Mouse (Mus musculus): ENCODE results near the gene Gm48552. TPM values are rescaled to one million over a fixed set of nuclear protein-coding genes. Genes with fewer than 3 reads are reported as not detected.

Gm48552 gene
- polyA plus RNA-seq, 1 experiment = 0.26 TPM

GRCm38 (mm10) chr10:81383802-81384604 lies 4.8 kb upstream of the Gm48552 start, which contains the start of the genes Dohh and Gm48551:
Gene Dohh (plus strand): TSS chr10:81384428.
Gene Gm48551 (plus strand): TSS chr10:81384466.
- H3K4me1 ChIP-seq (ENCODE audit: control insufficient read depth) = peaks cover 82% of the 10 kb centered on the region
- H3K27me3 ChIP-seq (ENCODE audit: control insufficient read depth) = no peaks in the 10 kb centered on the region
- TF ChIP-seq TAL1 (IDR thresholded peaks at IDR 0.05; ENCODE audit: low read length) (no peak), GATA1 (IDR thresholded peaks at IDR 0.05; ENCODE audit: low read length) (no peak)
- H3K9me3 ChIP-seq (ENCODE audit: control insufficient read depth, low read length) = no peaks in the 10 kb centered on the region
- H3K4me3 ChIP-seq (replicated peaks) = peak within 1 kb of the TSS; percentile 73
- peaks cover 47% of the 10 kb centered on the region for H3K36me3 ChIP-seq (ENCODE audit: control insufficient read depth)

DNA sequence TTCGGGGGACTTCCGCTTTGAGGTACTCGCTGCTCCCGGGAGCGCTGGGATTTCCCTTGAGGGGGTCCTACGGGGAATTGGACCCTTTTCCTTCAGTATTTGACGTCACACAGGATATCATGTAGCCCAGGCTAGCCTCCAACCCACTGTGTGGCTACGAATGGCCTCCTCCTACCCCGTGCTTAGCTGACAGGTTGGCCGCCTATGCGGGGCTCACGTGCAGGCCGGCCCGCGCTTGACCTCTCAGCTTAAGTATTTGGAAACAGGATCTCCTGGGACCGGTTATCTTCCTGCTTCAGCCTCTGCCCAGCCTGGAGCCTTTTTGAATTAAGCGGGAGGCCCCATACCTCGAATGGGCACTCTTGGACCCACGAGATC lies 4.2 kb upstream of the Gm48552 start:
- H3K4me1 ChIP-seq (ENCODE audit: control insufficient read depth) = peaks cover 79% of the 10 kb centered on the region
- TF ChIP-seq TAL1 (IDR thresholded peaks at IDR 0.05; ENCODE audit: low read length) (no peak), GATA1 (IDR thresholded peaks at IDR 0.05; ENCODE audit: low read length) (no peak)
- peak overlapping the region; percentile 73 for H3K4me3 ChIP-seq (replicated peaks)
- no peaks in the 10 kb centered on the region for H3K27me3 ChIP-seq (ENCODE audit: control insufficient read depth)
- H3K9me3 ChIP-seq (ENCODE audit: control insufficient read depth, low read length) = no peaks in the 10 kb centered on the region
- H3K36me3 ChIP-seq (ENCODE audit: control insufficient read depth) = peaks cover 53% of the 10 kb centered on the region

DNA sequence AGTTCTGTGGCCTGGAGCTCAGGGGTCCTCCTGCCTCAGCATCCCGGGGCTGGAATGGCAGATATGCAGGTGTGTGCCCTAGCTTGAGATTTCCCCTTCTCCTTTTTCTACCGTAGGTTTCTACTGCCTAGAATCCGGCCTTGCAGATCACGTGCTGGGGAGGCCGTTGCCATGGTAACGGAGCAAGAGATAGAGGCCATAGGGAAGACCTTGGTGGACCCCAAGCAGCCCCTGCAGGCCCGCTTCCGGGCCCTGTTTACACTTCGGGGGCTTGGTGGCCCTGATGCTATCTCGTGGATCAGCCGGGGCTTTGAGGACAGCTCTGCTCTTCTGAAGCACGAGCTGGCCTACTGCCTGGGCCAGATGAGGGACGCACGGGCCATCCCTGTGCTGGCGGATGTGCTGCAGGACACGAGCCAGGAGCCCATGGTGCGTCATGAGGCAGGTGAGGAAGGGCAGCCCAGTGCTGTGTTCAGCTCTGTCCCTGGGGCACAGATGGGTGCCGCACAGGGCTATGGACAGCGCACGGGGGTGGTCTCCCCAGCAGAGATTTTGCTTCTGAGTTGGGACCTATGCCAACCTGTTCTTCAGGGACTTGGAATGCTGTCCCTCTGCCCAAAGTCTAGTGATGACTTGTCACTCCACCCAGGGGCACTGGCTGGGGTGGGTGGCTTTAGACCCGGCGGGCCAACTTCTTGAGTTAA lies 3.0 kb upstream of the Gm48552 start:
- no peaks in the 10 kb centered on the region for H3K27me3 ChIP-seq (ENCODE audit: control insufficient read depth)
- peak overlapping the region; percentile 73 for H3K4me3 ChIP-seq (replicated peaks)
- H3K36me3 ChIP-seq (ENCODE audit: control insufficient read depth) = peaks cover 48% of the 10 kb centered on the region
- no peak for TF ChIP-seq TAL1 (IDR thresholded peaks at IDR 0.05; ENCODE audit: low read length)
- no peak for TF ChIP-seq GATA1 (IDR thresholded peaks at IDR 0.05; ENCODE audit: low read length)
- H3K9me3 ChIP-seq (ENCODE audit: control insufficient read depth, low read length) = no peaks in the 10 kb centered on the region
- peaks cover 71% of the 10 kb centered on the region for H3K4me1 ChIP-seq (ENCODE audit: control insufficient read depth)

- H3K36me3 ChIP-seq (ENCODE audit: control insufficient read depth) = peaks cover 51% of the 10 kb centered on the region
- no peaks in the 10 kb centered on the region for H3K9me3 ChIP-seq (ENCODE audit: control insufficient read depth, low read length)
- H3K27me3 ChIP-seq (ENCODE audit: control insufficient read depth) = no peaks in the 10 kb centered on the region
- TF ChIP-seq TAL1 (IDR thresholded peaks at IDR 0.05; ENCODE audit: low read length) (no peak), GATA1 (IDR thresholded peaks at IDR 0.05; ENCODE audit: low read length) (no peak)
- peaks cover 61% of the 10 kb centered on the region for H3K4me1 ChIP-seq (ENCODE audit: control insufficient read depth)
- H3K4me3 ChIP-seq (replicated peaks) = no peak overlapping the region
Observed at GRCm38 (mm10) chr10:81387716-81388115, 1.1 kb upstream of the Gm48552 start.

GRCm38 (mm10) chr10:81389373-81389772 lies 568 bp downstream of the Gm48552 start:
- TF ChIP-seq GATA1 (IDR thresholded peaks at IDR 0.05; ENCODE audit: low read length) (no peak), TAL1 (IDR thresholded peaks at IDR 0.05; ENCODE audit: low read length) (no peak)
- no peaks in the 10 kb centered on the region; the same call in none of the 2 replicates for H3K27me3 ChIP-seq (ENCODE audit: control insufficient read depth)
- no peak overlapping the region for H3K4me3 ChIP-seq (replicated peaks)
- no peaks in the 10 kb centered on the region for H3K9me3 ChIP-seq (ENCODE audit: control insufficient read depth, low read length)
- H3K36me3 ChIP-seq (ENCODE audit: control insufficient read depth) = peaks cover 51% of the 10 kb centered on the region
- H3K4me1 ChIP-seq (ENCODE audit: control insufficient read depth) = peaks cover 64% of the 10 kb centered on the region

GRCm38 (mm10) chr10:81389801-81390677 lies 1.2 kb downstream of the Gm48552 start:
- no peaks in the 10 kb centered on the region for H3K9me3 ChIP-seq (ENCODE audit: control insufficient read depth, low read length)
- H3K27me3 ChIP-seq (ENCODE audit: control insufficient read depth) = no peaks in the 10 kb centered on the region; the same call in none of the 2 replicates
- H3K4me1 ChIP-seq (ENCODE audit: control insufficient read depth) = peaks cover 58% of the 10 kb centered on the region
- H3K36me3 ChIP-seq (ENCODE audit: control insufficient read depth) = peaks cover 51% of the 10 kb centered on the region
- no peak overlapping the region for H3K4me3 ChIP-seq (replicated peaks)
- TF ChIP-seq TAL1 (IDR thresholded peaks at IDR 0.05; ENCODE audit: low read length) (no peak), GATA1 (IDR thresholded peaks at IDR 0.05; ENCODE audit: low read length) (no peak)

DNA sequence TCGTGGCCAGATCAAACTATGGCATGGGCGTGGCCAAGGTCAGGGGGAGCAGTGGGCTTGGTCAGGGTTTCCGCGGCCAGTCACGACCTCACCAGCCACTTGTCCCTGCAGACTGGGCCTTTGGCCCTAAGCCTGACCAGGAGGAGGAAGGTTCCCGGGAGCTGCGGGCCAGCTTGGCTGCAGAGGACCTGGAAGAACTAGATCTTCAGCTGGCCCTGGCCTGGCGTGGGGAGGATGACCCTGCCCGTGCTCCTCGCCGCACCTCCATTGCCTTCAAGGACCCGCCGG lies 1.8 kb downstream of the Gm48552 start:
- peaks cover 50% of the 10 kb centered on the region for H3K36me3 ChIP-seq (ENCODE audit: control insufficient read depth)
- peaks cover 52% of the 10 kb centered on the region for H3K4me1 ChIP-seq (ENCODE audit: control insufficient read depth)

GRCm38 (mm10) chr10:81392270-81392669 lies 3.5 kb downstream of the Gm48552 start:
- Histone ChIP-seq H3K36me3 (ENCODE audit: control insufficient read depth) (peaks cover 36% of the 10 kb centered on the region), H3K4me3 (replicated peaks) (no peak overlapping the region), H3K27me3 (ENCODE audit: control insufficient read depth) (no peaks in the 10 kb centered on the region; the same call in none of the 2 replicates), H3K4me1 (ENCODE audit: control insufficient read depth) (peaks cover 43% of the 10 kb centered on the region), H3K9me3 (ENCODE audit: control insufficient read depth, low read length) (no peaks in the 10 kb centered on the region)
- TF ChIP-seq GATA1 (IDR thresholded peaks at IDR 0.05; ENCODE audit: low read length) (no peak), TAL1 (IDR thresholded peaks at IDR 0.05; ENCODE audit: low read length) (no peak)

More for the DNA sequence above, 1.8 kb downstream of the Gm48552 start:
- no peaks in the 10 kb centered on the region for H3K9me3 ChIP-seq (ENCODE audit: control insufficient read depth, low read length)
- H3K4me3 ChIP-seq (replicated peaks) = no peak overlapping the region
- H3K27me3 ChIP-seq (ENCODE audit: control insufficient read depth) = no peaks in the 10 kb centered on the region; the same call in none of the 2 replicates
- no peak for TF ChIP-seq TAL1 (IDR thresholded peaks at IDR 0.05; ENCODE audit: low read length)
- TF ChIP-seq GATA1 (IDR thresholded peaks at IDR 0.05; ENCODE audit: low read length) = no peak

Measured in erythroblast, embryonic 14.5 days (primary cell).